Mouse (Mus musculus): ENCODE results near the gene Alad. TPM values are rescaled to one million over a fixed set of nuclear protein-coding genes. Genes with fewer than 3 reads are reported as not detected.

Alad gene
- polyA plus RNA-seq, 1 experiment from 2014 or later, result 108 TPM

- Histone ChIP-seq H3K27ac (no peak overlapping the region), H3K9me3 (replicated peaks) (no peaks in the 10 kb centered on the region), H3K27me3 (ENCODE audit: low read depth, poor library complexity, severe bottlenecking) (peaks cover 28% of the 10 kb centered on the region), H3K36me3 (no peaks in the 10 kb centered on the region), H3K4me3 (no peak overlapping the region), H3K4me1 (peaks cover 14% of the 10 kb centered on the region)
- no peak for DNase-seq (ENCODE audit: low spot score)
- 92% methylated on average over 6 of the region's 6 CpGs for WGBS
Observed at GRCm38 (mm10) chr4:62475793-62476192, 43.9 kb downstream of the Alad start.

- WGBS, result 91% methylated on average over 2 of the region's 2 CpGs
- Histone ChIP-seq H3K4me1 (peaks cover 13% of the 10 kb centered on the region), H3K27me3 (ENCODE audit: low read depth, poor library complexity, severe bottlenecking) (peaks cover 21% of the 10 kb centered on the region), H3K27ac (no peak overlapping the region), H3K9me3 (replicated peaks) (no peaks in the 10 kb centered on the region), H3K36me3 (no peaks in the 10 kb centered on the region), H3K4me3 (no peak overlapping the region)
- no peak for DNase-seq (ENCODE audit: low spot score)
Observed at GRCm38 (mm10) chr4:62475131-62475530, 44.6 kb downstream of the Alad start.

- no peak overlapping the region for H3K27ac ChIP-seq
- DNase-seq (ENCODE audit: low spot score), result no peak
- H3K27me3 ChIP-seq (ENCODE audit: low read depth, poor library complexity, severe bottlenecking), result no peaks in the 10 kb centered on the region
- no peaks in the 10 kb centered on the region for H3K9me3 ChIP-seq (replicated peaks)
- H3K4me1 ChIP-seq, result peaks cover 9% of the 10 kb centered on the region
- H3K4me3 ChIP-seq, result no peak overlapping the region
- WGBS, result 93% methylated on average over 2 of the region's 2 CpGs
- 0 out of 2 replicates have a peak, but pooled peaks cover 3% of the 10 kb centered on the region for H3K36me3 ChIP-seq
Observed at GRCm38 (mm10) chr4:62472071-62472470, 47.6 kb downstream of the Alad start.

- H3K36me3 ChIP-seq, result 0 out of 2 replicates have a peak, but pooled peaks cover 3% of the 10 kb centered on the region
- H3K9me3 ChIP-seq (replicated peaks), result no peaks in the 10 kb centered on the region
- peak; percentile 91 for DNase-seq (ENCODE audit: low spot score)
- H3K4me3 ChIP-seq, result peak within 1 kb of the TSS; percentile 73
- H3K27ac ChIP-seq, result peak within 1 kb of the TSS; percentile 82
- H3K27me3 ChIP-seq (ENCODE audit: low read depth, poor library complexity, severe bottlenecking), result no peaks in the 10 kb centered on the region
- H3K4me1 ChIP-seq, result peaks cover 9% of the 10 kb centered on the region
- WGBS, result under 1% methylated on average over 30 of the region's 30 CpGs
Observed at GRCm38 (mm10) chr4:62470598-62471051, 49.1 kb downstream of the Alad start, which contains the start of gene Wdr31. TSS of gene Wdr31 (minus strand) at chr4:62470896.

GRCm38 (mm10) chr4:62468158-62468557 is 51.6 kb downstream of the Alad start:
- 98% methylated on average over 1 of the region's 1 CpGs for WGBS

GRCm38 (mm10) chr4:62463124-62463523 is 56.6 kb downstream of the Alad start:
- 93% methylated on average over 2 of the region's 2 CpGs for WGBS
- Histone ChIP-seq H3K9me3 (replicated peaks) (no peaks in the 10 kb centered on the region), H3K4me3 (no peak overlapping the region), H3K27ac (no peak overlapping the region), H3K27me3 (ENCODE audit: low read depth, poor library complexity, severe bottlenecking) (no peaks in the 10 kb centered on the region), H3K36me3 (peaks cover 22% of the 10 kb centered on the region; the same call in 1 of the 2 replicates), H3K4me1 (no peaks in the 10 kb centered on the region)
- no peak for DNase-seq (ENCODE audit: low spot score)

More at GRCm38 (mm10) chr4:62468158-62468557, 51.6 kb downstream of the Alad start:
- Histone ChIP-seq H3K4me3 (no peak overlapping the region), H3K27ac (no peak overlapping the region), H3K27me3 (ENCODE audit: low read depth, poor library complexity, severe bottlenecking) (no peaks in the 10 kb centered on the region), H3K36me3 (0 out of 2 replicates have a peak, but pooled peaks cover 3% of the 10 kb centered on the region), H3K9me3 (replicated peaks) (no peaks in the 10 kb centered on the region), H3K4me1 (peaks cover 9% of the 10 kb centered on the region)
- no peak for DNase-seq (ENCODE audit: low spot score)

- Histone ChIP-seq H3K27me3 (ENCODE audit: low read depth, poor library complexity, severe bottlenecking) (no peaks in the 10 kb centered on the region), H3K9me3 (replicated peaks) (no peaks in the 10 kb centered on the region), H3K4me1 (no peaks in the 10 kb centered on the region), H3K27ac (no peak overlapping the region), H3K4me3 (no peak overlapping the region), H3K36me3 (peaks cover 22% of the 10 kb centered on the region; the same call in 1 of the 2 replicates)
- 93% methylated on average over 8 of the region's 8 CpGs for WGBS
- no peak for DNase-seq (ENCODE audit: low spot score)
Observed at GRCm38 (mm10) chr4:62460348-62460747, 59.4 kb downstream of the Alad start.

Other genes starting within 250 kb of the Alad start
- gene Fkbp15, start 159.4 kb downstream of the Alad start, polyA plus RNA-seq (2016; fragmentation: Nextera tagmentation; extraction: Ambion mirVana), result 16.4 and 19.6 TPM in 2 replicates
- 42.2 and 48.7 TPM in 2 replicates for gene Slc31a1, start 159.2 kb downstream of the Alad start, polyA plus RNA-seq (2016; fragmentation: Nextera tagmentation; extraction: Ambion mirVana)
- gene Cdc26, start 111.3 kb downstream of the Alad start, polyA plus RNA-seq (2016; fragmentation: Nextera tagmentation; extraction: Ambion mirVana), result 223 and 233 TPM in 2 replicates
- 38.4 and 38.6 TPM in 2 replicates for gene Prpf4, start 111.1 kb downstream of the Alad start, polyA plus RNA-seq (2016; fragmentation: Nextera tagmentation; extraction: Ambion mirVana)
- not detected in 2 replicates for gene Rnf183, start 84.7 kb downstream of the Alad start, polyA plus RNA-seq (2016; fragmentation: Nextera tagmentation; extraction: Ambion mirVana)
- 10.5 and 13.4 TPM in 2 replicates for gene Wdr31, start 49.0 kb downstream of the Alad start, polyA plus RNA-seq (2016; fragmentation: Nextera tagmentation; extraction: Ambion mirVana)
- gene Bspry, start 39.9 kb downstream of the Alad start, polyA plus RNA-seq (2016; fragmentation: Nextera tagmentation; extraction: Ambion mirVana), result 1.0 and 1.3 TPM in 2 replicates
- 11.7 and 13.5 TPM in 2 replicates for gene Hdhd3, start 16.5 kb downstream of the Alad start, polyA plus RNA-seq (2016; fragmentation: Nextera tagmentation; extraction: Ambion mirVana)
- 113 and 116 TPM in 2 replicates for gene Pole3, start 5.2 kb upstream of the Alad start, polyA plus RNA-seq (2016; fragmentation: Nextera tagmentation; extraction: Ambion mirVana)
- gene 4933430I17Rik, start 5.5 kb upstream of the Alad start, polyA plus RNA-seq (2016; fragmentation: Nextera tagmentation; extraction: Ambion mirVana), result 0.86 and 1.7 TPM in 2 replicates
- gene Rgs3, start 39.9 kb upstream of the Alad start, polyA plus RNA-seq (2016; fragmentation: Nextera tagmentation; extraction: Ambion mirVana), result 24.9 and 38.2 TPM in 2 replicates

Measured in limb, embryonic 10.5 days (tissue).